Mouse (Mus musculus) embryonic facial prominence, embryonic 14.5 days (tissue): Measurements from ENCODE around the gene Pola2. TPM values are rescaled to one million over a fixed set of nuclear protein-coding genes. Genes with fewer than 3 reads are reported as not detected.
A peak's percentile ranks its signal among the peaks of the same experiment; 100 is the strongest.

ENCODE experiments used
- ATAC-seq: fragments of 200-750 bp; cut with Nextera tagmentation; 2 replicates; pipeline ENCODE4 v1.8.0; 2017; ENCODE audit warnings: low read depth, moderate number of reproducible peaks, moderate TSS enrichment
- DNase-seq: peaks from one replicate; pipeline ENCODE4 v3.0.0-alpha.2; 2015; ENCODE audit warnings: low spot score
- H3K27ac ChIP-seq: fragments of 300-500 bp; sonication (generic); replicated peaks from 2 replicates; pipeline ENCODE4 v1.5.1; 2014; ENCODE audit warnings: low read depth, mild to moderate bottlenecking, low read length, moderate library complexity
- H3K27me3 ChIP-seq: fragments of 300-500 bp; sonication (generic); replicated peaks from 2 replicates; pipeline ENCODE4 v1.6.1; 2014; ENCODE audit warnings: low read length; ENCODE audit not compliant: control insufficient read depth, insufficient read depth
- H3K36me3 ChIP-seq: fragments of 300-500 bp; sonication (generic); 2 replicates; pipeline ENCODE4 v1.6.1; 2014; ENCODE audit warnings: low read length, mixed read lengths; ENCODE audit not compliant: control insufficient read depth, insufficient read depth
- H3K4me1 ChIP-seq: fragments of 300-500 bp; sonication (generic); 2 replicates; pipeline ENCODE4 v1.6.1; 2014; ENCODE audit warnings: antibody characterized with exemption, low read length; ENCODE audit not compliant: control insufficient read depth, insufficient read depth
- H3K4me2 ChIP-seq: fragments of 300-500 bp; sonication (generic); 2 replicates; pipeline ENCODE4 v1.6.1; 2014; ENCODE audit warnings: low read depth, mild to moderate bottlenecking, low read length, moderate library complexity, mixed read lengths
- H3K4me3 ChIP-seq: fragments of 300-500 bp; sonication (generic); 2 replicates; pipeline ENCODE4 v1.5.1; 2014; ENCODE audit warnings: low read depth, mild to moderate bottlenecking, low read length
- H3K9ac ChIP-seq: fragments of 300-500 bp; sonication (generic); 2 replicates; pipeline ENCODE4 v1.6.1; 2014; ENCODE audit warnings: low read depth, mild to moderate bottlenecking, low read length, moderate library complexity, mixed read lengths
- H3K9me3 ChIP-seq: fragments of 300-500 bp; sonication (generic); 2 replicates; pipeline ENCODE4 v1.6.1; 2016; ENCODE audit warnings: low read length; ENCODE audit not compliant: control insufficient read depth
- WGBS: fragments of 180-500 bp; shearing (Covaris S2); extraction: QIAGEN DNeasy Blood & Tissue Kit; methylation state at CpG from one replicate; pipeline ENCODE4 v1.1.7; 2014; 5-methylcytosine and 5-hydroxymethylcytosine counted together
- polyA plus RNA-seq: library from polyadenylated mRNA; unstranded; fragments of >200 nt; fragmentation: Nextera tagmentation; extraction: Ambion mirVana; gene quantifications from 2 replicates; pipeline ENCODE4 v1.2.1, GENCODE M21; 2014

The Pola2 gene
- polyA plus RNA-seq, 1 experiment from 2014 or later: 59.1 TPM

DNA sequence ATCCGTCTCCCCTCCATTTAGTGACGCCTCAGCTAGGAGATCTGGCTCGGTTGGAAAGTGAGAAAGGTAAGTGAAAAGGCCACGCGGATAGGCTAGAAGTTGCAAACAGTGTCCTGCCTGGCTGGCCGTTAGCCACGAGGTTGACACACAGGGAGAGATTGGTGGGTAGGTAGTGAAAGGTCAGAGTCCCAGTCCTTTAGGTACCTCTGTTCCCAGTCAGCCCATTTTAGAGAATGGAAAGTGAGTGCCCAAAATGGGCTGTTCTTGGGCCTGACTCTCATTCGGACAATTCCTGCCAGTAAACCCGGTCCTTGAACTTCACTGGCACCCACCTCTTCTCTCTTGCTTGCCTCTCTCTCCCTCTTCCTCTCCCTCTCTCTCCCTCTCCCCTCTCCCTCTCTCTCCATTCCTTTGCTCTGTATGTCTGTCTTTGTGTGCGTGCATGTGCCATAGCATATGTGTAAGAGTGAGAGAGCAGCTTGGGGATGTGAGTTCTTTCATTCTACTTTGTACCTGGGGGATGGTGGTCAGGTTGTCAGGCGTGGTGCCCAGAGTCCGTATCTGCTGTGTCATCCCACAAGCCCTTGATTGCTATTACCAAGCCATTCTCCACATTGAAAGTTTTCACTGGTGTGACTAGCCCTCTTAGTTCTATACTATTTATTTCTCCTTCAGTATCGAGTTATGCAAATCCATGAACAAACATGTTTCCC, 50.8 kb downstream of the Pola2 start, which contains the start of gene Dpf2:
Dpf2 (minus strand) TSS at position 4 of the 713 bp plus-strand sequence.
- Histone ChIP-seq H3K27me3 (no peaks in the 10 kb centered on the region), H3K4me2 (peak within 1 kb of the TSS; percentile 87), H3K9me3 (no peaks in the 10 kb centered on the region), H3K4me1 (peaks cover 23% of the 10 kb centered on the region), H3K4me3 (peak within 1 kb of the TSS; percentile 77), H3K9ac (peak within 1 kb of the TSS; percentile 92), H3K27ac (peak within 1 kb of the TSS; percentile 86), H3K36me3 (peaks cover 14% of the 10 kb centered on the region)
- no peak for DNase-seq
- 19% methylated on average over 13 of the region's 13 CpGs for WGBS
- ATAC-seq: no peak

GRCm38 (mm10) chr19:5912103-5913006, 51.6 kb downstream of the Pola2 start:
- peak overlapping the region; percentile 87 for H3K4me2 ChIP-seq
- WGBS: under 1% methylated on average over 52 of the region's 59 CpGs
- H3K27ac ChIP-seq: peak overlapping the region; percentile 86
- peak; percentile 96 for ATAC-seq
- peak overlapping the region; percentile 92 for H3K9ac ChIP-seq
- peak overlapping the region; percentile 77 for H3K4me3 ChIP-seq
- H3K36me3 ChIP-seq: peaks cover 9% of the 10 kb centered on the region
- peaks cover 23% of the 10 kb centered on the region for H3K4me1 ChIP-seq
- H3K9me3 ChIP-seq: no peaks in the 10 kb centered on the region
- H3K27me3 ChIP-seq: no peaks in the 10 kb centered on the region
- peak; percentile 100 for DNase-seq

- Histone ChIP-seq H3K9ac (peak overlapping the region; percentile 92), H3K4me2 (peak overlapping the region; percentile 87), H3K4me1 (peaks cover 23% of the 10 kb centered on the region), H3K27me3 (no peaks in the 10 kb centered on the region), H3K9me3 (no peaks in the 10 kb centered on the region), H3K4me3 (peak overlapping the region; percentile 77), H3K36me3 (peaks cover 11% of the 10 kb centered on the region), H3K27ac (peak overlapping the region; percentile 86)
- WGBS: 5% methylated on average over 14 of the region's 14 CpGs
- ATAC-seq (no peak), DNase-seq (no peak)
These were observed 52.4 kb downstream of the Pola2 start for GRCm38 (mm10) chr19:5911430-5912102.

- Histone ChIP-seq H3K4me3 (peak overlapping the region; percentile 77), H3K27ac (peak overlapping the region; percentile 9; the same call in 1 of the 2 replicates), H3K4me1 (peaks cover 23% of the 10 kb centered on the region), H3K9me3 (no peaks in the 10 kb centered on the region), H3K9ac (peak overlapping the region; percentile 31; the same call in 1 of the 2 replicates), H3K36me3 (peaks cover 25% of the 10 kb centered on the region), H3K4me2 (peak overlapping the region; percentile 87), H3K27me3 (no peaks in the 10 kb centered on the region)
- peak; percentile 16; the same call in 1 of the 2 replicates for ATAC-seq
- WGBS: 38% methylated on average over 6 of the region's 6 CpGs
- DNase-seq: peak; percentile 73
These were observed 53.8 kb downstream of the Pola2 start for GRCm38 (mm10) chr19:5910221-5910620.

DNA sequence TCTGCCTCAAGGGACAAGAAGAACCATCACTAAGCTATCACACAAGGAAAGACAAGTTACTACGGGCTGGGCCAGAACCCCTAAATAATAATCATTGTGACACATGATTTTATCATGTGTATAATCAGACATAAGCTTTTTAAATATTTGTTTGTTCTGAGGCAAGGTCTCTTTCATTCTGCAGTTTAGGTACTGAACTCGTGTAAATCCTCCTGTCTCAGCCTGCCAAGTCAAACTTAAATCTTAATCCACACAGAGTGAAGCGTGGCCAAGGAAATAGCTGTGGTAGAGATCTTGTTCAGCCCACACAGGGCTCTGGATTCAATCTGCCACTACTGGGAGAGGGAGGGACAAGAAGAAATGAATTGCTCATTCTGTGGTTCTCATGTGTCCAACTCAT, 56.7 kb downstream of the Pola2 start:
- WGBS: 76% methylated on average over 3 of the region's 3 CpGs
- no peak overlapping the region for H3K4me2 ChIP-seq
- H3K27ac ChIP-seq: no peak overlapping the region
- H3K4me3 ChIP-seq: no peak overlapping the region
- no peak for DNase-seq
- no peak overlapping the region for H3K9ac ChIP-seq
- no peak for ATAC-seq
- H3K4me1 ChIP-seq: peaks cover 20% of the 10 kb centered on the region
- no peaks in the 10 kb centered on the region for H3K27me3 ChIP-seq
- no peaks in the 10 kb centered on the region for H3K9me3 ChIP-seq
- peaks cover 54% of the 10 kb centered on the region for H3K36me3 ChIP-seq

GRCm38 (mm10) chr19:5894002-5894678, 69.9 kb downstream of the Pola2 start, which contains the start of gene Tigd3:
Gene Tigd3 (minus strand): TSS chr19:5894149.
- Histone ChIP-seq H3K27ac (no peak within 1 kb of the TSS), H3K4me1 (0 out of 2 replicates have a peak, but pooled peaks cover 4% of the 10 kb centered on the region), H3K9me3 (no peaks in the 10 kb centered on the region), H3K9ac (peak within 1 kb of the TSS; percentile 86), H3K27me3 (no peaks in the 10 kb centered on the region), H3K4me3 (peak within 1 kb of the TSS; percentile 63), H3K4me2 (peak within 1 kb of the TSS; percentile 82), H3K36me3 (peaks cover 42% of the 10 kb centered on the region)
- peak; percentile 96 for ATAC-seq
- 7% methylated on average over 25 of the region's 36 CpGs for WGBS
- DNase-seq: peak; percentile 98

DNA sequence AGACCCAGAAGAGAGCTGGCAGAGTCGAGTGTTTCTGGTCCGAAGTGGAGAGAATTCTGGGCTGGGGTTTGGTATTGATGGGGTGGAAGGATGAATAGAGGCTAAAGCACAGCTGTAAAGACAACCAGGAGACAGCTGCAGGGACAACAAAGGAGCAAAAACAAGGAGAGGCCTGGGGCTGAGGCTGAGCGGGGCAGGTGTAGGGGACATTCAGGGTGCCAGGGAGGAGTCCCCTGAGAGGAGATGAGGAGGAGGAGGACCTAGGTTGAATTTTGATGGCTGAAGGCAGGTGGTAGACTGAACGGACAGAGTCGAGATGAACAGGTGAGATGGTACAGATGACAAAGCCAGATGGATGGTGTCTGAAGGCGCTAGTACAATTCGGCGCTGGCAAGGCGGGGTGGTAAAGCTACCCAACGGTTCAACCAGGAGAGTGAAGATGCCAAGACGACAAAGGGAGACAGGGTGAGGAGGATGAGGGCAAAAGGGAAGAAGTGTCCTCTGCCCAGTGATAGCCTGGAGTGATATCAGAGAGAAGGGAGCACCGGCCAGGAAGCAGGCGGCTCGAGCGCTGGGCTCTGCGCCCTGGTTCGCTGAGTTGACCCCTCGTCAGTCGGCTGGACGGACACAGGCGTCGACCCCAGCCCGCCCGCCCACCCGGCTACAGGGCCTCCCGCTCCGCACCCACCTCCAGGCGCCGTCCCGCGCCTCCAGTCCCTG, 70.6 kb downstream of the Pola2 start:
- H3K4me3 ChIP-seq: peak overlapping the region; percentile 63
- H3K27ac ChIP-seq: no peak overlapping the region
- peak overlapping the region; percentile 82 for H3K4me2 ChIP-seq
- 0 out of 2 replicates have a peak, but pooled peaks cover 4% of the 10 kb centered on the region for H3K4me1 ChIP-seq
- ATAC-seq (peak; percentile 32; the same call in 1 of the 2 replicates), DNase-seq (no peak)
- H3K27me3 ChIP-seq: no peaks in the 10 kb centered on the region
- H3K36me3 ChIP-seq: peaks cover 37% of the 10 kb centered on the region
- 27% methylated on average over 11 of the region's 31 CpGs for WGBS
- H3K9me3 ChIP-seq: no peaks in the 10 kb centered on the region
- H3K9ac ChIP-seq: peak overlapping the region; percentile 86
